Mouse (Mus musculus): Measurements from ENCODE around the gene Scgb1b30. TPM values are rescaled to one million over a fixed set of nuclear protein-coding genes. Genes with fewer than 3 reads are reported as not detected.

The Scgb1b30 gene
- polyA plus RNA-seq, 1 experiment from 2014 or later = not detected

GRCm38 (mm10) chr7:34147193-34147592 lies 52.0 kb downstream of the Scgb1b30 start:
- Histone ChIP-seq H3K27me3 (replicated peaks; ENCODE audit: control insufficient read depth, insufficient read depth, low read length) (no peaks in the 10 kb centered on the region), H3K4me2 (ENCODE audit: low read depth, low read length) (no peak overlapping the region), H3K27ac (replicated peaks; ENCODE audit: low read depth, low read length) (no peak overlapping the region), H3K4me1 (ENCODE audit: control insufficient read depth, insufficient read depth, low read length) (no peaks in the 10 kb centered on the region), H3K4me3 (ENCODE audit: low read depth, low read length) (no peak overlapping the region), H3K9me3 (ENCODE audit: control insufficient read depth, low read length) (0 out of 2 replicates have a peak, but pooled peaks cover 10% of the 10 kb centered on the region), H3K9ac (ENCODE audit: low read depth, low read length) (no peak overlapping the region), H3K36me3 (ENCODE audit: control insufficient read depth, insufficient read depth, low read length) (peaks cover 100% of the 10 kb centered on the region)
- DNase-seq (ENCODE audit: low spot score) (no peak), ATAC-seq (ENCODE audit: low read depth) (no peak)
- WGBS = 91% methylated on average over 4 of the region's 4 CpGs

Other genes with a start within 250 kb of the Scgb1b30 start
- gene Scgb2b26, start 150.4 kb upstream of the Scgb1b30 start, polyA plus RNA-seq (2014; fragmentation: Nextera tagmentation; extraction: Ambion mirVana) = not detected in 2 replicates
- gene Scgb2b27, start 81.5 kb upstream of the Scgb1b30 start, polyA plus RNA-seq (2014; fragmentation: Nextera tagmentation; extraction: Ambion mirVana) = not detected in 2 replicates
- gene Scgb1b27, start 73.9 kb upstream of the Scgb1b30 start, polyA plus RNA-seq (2014; fragmentation: Nextera tagmentation; extraction: Ambion mirVana) = not detected in 2 replicates
- gene Wtip, start 37.8 kb downstream of the Scgb1b30 start, polyA plus RNA-seq (2014; fragmentation: Nextera tagmentation; extraction: Ambion mirVana) = 6.8 and 7.8 TPM in 2 replicates
- 166 and 183 TPM in 2 replicates for gene Uba2, start 74.2 kb downstream of the Scgb1b30 start, polyA plus RNA-seq (2014; fragmentation: Nextera tagmentation; extraction: Ambion mirVana)
- gene Pdcd2l, start 101.2 kb downstream of the Scgb1b30 start, polyA plus RNA-seq (2014; fragmentation: Nextera tagmentation; extraction: Ambion mirVana) = 47.5 and 55.0 TPM in 2 replicates
- 313 and 332 TPM in 2 replicates for gene Gpi1, start 134.9 kb downstream of the Scgb1b30 start, polyA plus RNA-seq (2014; fragmentation: Nextera tagmentation; extraction: Ambion mirVana)
- gene Gm6096, start 155.6 kb downstream of the Scgb1b30 start, polyA plus RNA-seq (2014; fragmentation: Nextera tagmentation; extraction: Ambion mirVana) = not detected in 2 replicates
- gene 4931406P16Rik, start 218.1 kb downstream of the Scgb1b30 start, polyA plus RNA-seq (2014; fragmentation: Nextera tagmentation; extraction: Ambion mirVana) = 36.1 and 40.3 TPM in 2 replicates

Data from embryonic facial prominence, embryonic 14.5 days (tissue).